Mouse (Mus musculus) regulatory T cell (primary cell): ENCODE measurements around the gene Wnt5a.

Source experiments
- in situ Hi-C: fragments of 300-600 bp; cut with MboI, MseI; formaldehyde crosslinking; loops from one replicate; pipeline ENCODE4 v1.15.1; 2025; ENCODE audit warnings: high pct_unique_total_duplicates

Wnt5a gene

DNA sequence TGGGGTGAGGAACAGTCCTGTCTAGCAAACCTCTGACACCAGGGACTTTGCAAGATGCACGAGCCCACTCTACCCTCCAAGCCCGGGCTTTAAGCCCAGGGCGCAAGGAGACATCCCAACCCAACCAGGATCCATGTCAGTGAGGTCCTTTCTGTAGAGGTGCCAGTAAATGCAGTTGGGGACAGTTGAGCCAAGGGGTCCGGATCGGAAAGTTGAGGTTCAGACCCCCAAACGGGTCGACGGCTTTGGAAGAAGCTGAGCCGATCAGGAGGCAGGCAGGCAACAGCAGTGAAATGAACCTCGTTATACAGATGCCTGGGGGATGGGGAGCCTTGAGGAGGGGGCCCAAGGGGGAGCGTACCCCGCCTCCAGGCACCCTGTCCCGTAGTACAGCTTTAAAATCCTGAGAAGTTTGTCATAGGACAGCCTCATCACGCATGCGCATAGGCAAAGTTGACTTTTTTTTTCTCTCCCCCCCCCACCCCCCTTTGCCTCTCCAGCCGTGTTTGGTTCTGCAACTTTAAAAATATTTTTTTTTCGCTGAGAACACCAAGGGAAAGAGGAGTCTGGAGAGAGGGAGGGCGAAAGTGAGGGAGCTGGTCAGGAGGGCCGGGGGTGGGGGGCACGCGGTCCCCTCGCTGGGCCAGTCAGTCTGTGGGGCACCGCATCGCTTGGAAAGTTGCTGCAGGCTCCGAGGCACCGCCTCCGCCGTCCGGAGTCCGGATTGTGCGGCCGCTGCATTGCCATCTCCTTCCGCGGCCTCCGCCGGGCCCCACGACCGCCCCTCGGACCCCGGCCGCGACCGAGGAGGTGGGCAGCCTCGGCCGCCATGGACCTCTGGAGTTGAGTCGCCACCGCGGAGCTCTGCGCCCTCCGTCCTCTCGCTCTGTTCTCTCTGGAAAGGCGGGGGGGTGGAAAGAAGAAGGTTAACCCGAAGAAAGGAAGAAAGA lies at the start of gene Wnt5a:
Wnt5a (plus strand) TSS at position 650 of the 950 bp plus-strand sequence.
- in situ Hi-C loops, result loop anchor here (10.0 kb wide), 1 partner anchor 530 kb away; no protein-coding TSS in a partner anchor

- in situ Hi-C loops, result no loop called here
These were observed 48.0 kb upstream of the Wnt5a start for GRCm38 (mm10) chr14:28456372-28457076.

DNA sequence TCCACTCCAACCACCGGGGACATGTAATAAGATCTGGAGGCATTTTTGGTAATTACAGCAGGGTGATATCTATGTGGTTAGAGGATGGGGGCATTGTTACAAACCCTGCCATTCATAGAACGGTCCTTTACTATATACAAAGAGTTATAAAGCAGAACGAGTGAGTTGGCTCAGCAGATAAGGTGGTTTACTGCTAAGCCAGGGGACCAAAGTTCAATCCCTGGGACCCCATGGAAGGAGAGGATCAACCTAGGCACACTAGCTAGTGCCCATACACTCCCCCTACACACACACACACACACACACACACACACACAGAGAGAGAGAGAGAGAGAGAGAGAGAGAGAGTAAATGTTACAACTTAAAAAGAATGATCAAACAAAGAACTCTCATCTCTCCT lies 47.1 kb upstream of the Wnt5a start:
- in situ Hi-C loops, result no loop called here

DNA sequence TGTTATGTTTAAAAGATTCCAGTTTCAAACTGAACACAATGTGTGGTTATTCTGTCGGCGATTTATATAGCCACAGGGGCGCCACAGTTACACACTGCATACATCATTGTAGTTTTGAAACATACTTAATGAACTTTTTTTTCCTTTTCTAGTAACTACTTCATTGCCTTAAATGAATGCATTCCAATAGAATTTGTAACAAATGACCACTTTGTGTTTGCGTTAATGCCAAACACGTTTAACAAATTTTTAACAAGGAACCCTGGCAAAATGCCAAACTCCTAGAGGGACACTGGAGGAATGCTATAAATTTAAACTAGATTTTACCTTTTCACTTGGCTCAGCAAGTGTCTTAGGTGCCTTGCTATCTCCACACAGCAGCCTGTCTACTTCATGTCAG lies 36.6 kb upstream of the Wnt5a start:
- in situ Hi-C loops, result no loop called here

- in situ Hi-C loops, result no loop called here
These were observed 34.9 kb upstream of the Wnt5a start for GRCm38 (mm10) chr14:28469696-28470095.

- in situ Hi-C loops, result no loop called here
These were observed 34.3 kb upstream of the Wnt5a start for GRCm38 (mm10) chr14:28470212-28470611.

DNA sequence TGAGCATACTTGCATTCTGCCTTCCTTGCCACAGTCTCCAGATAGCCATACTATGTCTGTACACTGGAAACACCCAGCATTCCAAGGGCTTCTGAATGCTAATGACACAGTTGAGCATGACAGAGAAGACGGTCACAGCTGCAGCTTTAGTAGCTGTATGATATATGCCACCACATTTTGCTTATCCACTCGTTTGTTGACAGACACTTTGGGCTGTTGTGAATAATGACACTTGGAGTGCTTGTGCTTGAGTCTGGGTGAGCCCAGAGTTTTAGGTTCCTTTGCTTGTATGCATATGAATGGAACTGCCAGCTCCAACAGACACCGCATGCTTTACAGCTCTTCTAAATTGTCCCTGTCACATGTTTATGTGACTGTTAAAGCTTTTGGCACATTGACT lies 29.5 kb upstream of the Wnt5a start:
- in situ Hi-C loops, result no loop called here

DNA sequence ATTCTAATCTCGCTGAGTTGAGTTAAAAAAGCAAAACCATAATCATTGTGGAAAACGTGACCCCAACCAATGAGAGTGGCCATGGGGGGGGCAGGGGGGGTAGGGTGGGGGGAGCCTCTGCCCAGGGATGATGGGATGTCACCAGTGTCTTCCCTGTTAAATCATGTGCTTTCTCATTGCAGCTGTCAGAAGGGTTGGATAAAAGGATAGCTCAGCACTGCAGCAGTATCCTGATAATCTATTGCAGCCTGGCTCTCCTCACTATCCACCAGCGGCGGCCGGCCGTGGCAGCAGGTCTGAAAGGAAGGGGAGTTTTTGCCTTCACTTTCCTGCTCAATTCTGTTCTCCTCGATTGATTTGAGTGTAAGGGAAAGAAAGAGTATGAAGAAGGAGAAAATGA lies 29.1 kb upstream of the Wnt5a start:
- in situ Hi-C loops, result no loop called here

DNA sequence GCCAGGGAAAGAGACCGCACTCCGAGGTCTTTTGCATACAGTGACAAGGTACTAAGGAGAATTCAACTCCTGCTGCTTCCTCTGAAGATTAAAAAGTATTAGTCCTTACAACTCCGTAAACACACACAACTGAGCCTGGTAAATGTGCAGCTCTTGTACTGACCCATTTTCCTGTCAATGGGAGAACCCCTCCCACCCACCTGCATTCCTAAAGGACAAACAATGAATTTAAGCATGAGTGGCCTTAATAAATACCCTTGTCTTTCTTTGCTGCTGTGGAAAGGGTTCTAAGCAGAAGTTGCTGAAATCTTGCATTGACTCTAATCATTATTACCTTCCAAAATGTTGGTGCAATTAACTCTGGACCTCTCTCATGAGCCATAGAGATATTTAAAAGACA lies 27.8 kb upstream of the Wnt5a start:
- in situ Hi-C loops, result no loop called here

- in situ Hi-C loops, result no loop called here
These were observed 23.7 kb upstream of the Wnt5a start for GRCm38 (mm10) chr14:28480866-28481265.

GRCm38 (mm10) chr14:28493806-28494205 lies 10.7 kb upstream of the Wnt5a start:
- in situ Hi-C loops, result no loop called here

- in situ Hi-C loops, result no loop called here
These were observed 10.3 kb upstream of the Wnt5a start for GRCm38 (mm10) chr14:28494273-28494672.

DNA sequence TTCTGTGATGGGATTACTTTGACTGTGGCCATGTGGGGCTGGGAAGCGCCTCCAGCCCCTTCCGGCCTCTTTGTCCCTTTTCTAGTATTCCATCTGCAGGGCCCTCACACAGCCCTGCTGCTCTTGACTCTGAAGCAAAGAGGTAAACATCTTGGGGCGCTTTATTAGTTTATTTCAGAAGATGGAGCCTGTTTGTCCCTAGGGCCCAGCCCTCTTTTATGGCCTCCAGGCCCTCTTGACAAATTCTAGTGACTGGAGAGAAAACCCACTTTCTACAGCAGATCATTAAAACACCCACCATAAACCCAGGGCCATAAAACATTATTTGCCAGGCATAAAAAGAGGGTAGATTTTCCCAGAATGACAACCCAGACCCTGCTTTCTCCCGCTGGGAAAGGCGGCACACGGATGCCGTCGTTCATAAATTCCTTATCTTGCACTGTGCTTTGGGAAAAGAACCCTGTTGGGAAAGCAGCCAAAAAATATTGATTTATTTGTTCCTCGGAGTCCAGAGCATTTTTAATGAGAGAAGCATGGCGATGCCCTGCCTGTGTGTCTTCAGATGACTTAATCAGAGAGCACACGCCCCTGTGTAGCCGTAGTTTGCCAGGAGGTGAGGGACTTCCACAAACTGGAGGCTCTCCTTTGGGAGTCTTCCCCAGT lies 3.2 kb upstream of the Wnt5a start:
- in situ Hi-C loops, result loop anchor here (10.0 kb wide), 1 partner anchor 527 kb away; no protein-coding TSS in a partner anchor

DNA sequence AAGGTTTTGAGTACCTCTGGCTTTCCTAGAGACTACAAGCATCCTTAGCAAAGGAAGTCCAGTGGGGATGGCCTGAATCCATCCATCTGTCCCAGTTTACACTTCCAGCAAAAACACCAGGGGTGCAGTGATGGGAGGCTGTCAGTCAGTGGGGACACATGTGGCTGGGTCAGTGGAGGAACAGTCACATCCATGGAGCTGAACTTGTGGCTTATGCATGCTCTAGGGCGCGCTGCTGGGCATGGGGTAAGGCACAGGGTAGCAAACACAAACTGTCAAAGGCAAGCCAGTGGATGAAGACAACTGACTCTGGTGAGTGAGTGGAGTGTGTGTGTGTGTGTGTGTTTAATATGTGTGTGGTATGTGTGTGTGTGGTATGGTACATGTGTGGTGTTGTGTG lies 1.3 kb upstream of the Wnt5a start:
- in situ Hi-C loops, result loop anchor here (10.0 kb wide), 1 partner anchor 528 kb away; no protein-coding TSS in a partner anchor

- in situ Hi-C loops, result loop anchor here (10.0 kb wide), 1 partner anchor 530 kb away; no protein-coding TSS in a partner anchor
These were observed 568 bp downstream of the Wnt5a start for GRCm38 (mm10) chr14:28505051-28505585.

- in situ Hi-C loops, result loop anchor here (10.0 kb wide), 1 partner anchor 531 kb away; no protein-coding TSS in a partner anchor
These were observed 1.2 kb downstream of the Wnt5a start for GRCm38 (mm10) chr14:28505586-28506375.

GRCm38 (mm10) chr14:28506376-28506831 lies 1.9 kb downstream of the Wnt5a start:
- in situ Hi-C loops, result loop anchor here (10.0 kb wide), 1 partner anchor 532 kb away; no protein-coding TSS in a partner anchor

DNA sequence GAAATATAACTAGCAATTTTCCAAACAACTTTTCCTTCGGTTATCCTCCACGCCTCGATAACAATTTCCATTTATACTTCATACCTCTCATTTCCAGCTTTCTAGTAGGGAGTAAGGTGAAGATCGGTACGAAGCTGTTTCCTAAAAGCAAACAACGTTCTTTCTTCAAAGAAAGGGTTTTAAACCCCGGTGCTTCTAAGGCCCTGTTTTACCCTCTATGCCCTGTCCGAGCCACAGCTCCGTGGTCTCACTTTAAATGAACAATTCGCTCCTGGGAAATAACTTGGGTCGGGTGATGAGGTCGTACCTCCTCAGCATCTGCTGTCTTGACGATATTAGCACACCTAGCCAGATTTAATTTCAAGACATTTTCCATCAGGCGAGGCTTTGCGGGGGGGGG lies 2.5 kb downstream of the Wnt5a start:
- in situ Hi-C loops, result loop anchor here (10.0 kb wide), 1 partner anchor 532 kb away; no protein-coding TSS in a partner anchor

DNA sequence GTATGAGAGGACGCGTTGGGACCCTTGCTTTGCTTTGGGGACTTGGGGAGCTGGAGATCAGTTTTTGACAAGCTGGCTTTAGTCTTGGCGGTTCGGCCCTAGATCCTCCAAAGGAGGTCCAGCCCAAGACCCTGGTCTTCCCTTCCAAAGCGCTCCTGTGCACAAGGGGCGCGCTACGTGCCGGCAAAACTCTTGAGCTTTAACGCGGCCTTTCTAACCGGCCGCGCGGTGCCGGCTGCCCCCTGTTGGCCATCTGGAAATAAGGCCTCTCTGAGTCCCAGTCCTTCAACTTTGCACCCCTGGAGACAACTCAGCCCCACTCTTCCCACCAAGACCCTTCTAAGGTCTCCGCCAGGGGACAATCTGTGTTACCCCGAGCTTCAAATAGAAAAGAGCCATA lies 2.9 kb downstream of the Wnt5a start:
- in situ Hi-C loops, result loop anchor here (10.0 kb wide), 1 partner anchor 533 kb away; no protein-coding TSS in a partner anchor
